Mouse (Mus musculus): ENCODE data around the gene D13Ertd608e.
"Not testable (repeated sequence)": the region's sequence is repeated elsewhere in the genome, so short reads cannot be mapped to it uniquely, and the experiment has no call there.

The D13Ertd608e gene

GRCm38 (mm10) chr13:119835320-119836056 is at the start of gene D13Ertd608e:
Gene D13Ertd608e, plus strand, starts transcription at chr13:119836006.
- DNase-seq (ENCODE audit: low read depth in 2 of 2, low spot score in 2 of 2): peak; percentile 4 to 37

- peak; percentile 9 to 23 for DNase-seq (ENCODE audit: low read depth in 2 of 2, low spot score in 2 of 2)
Measured at GRCm38 (mm10) chr13:119789851-119790717, 45.7 kb upstream of the D13Ertd608e start.

- DNase-seq (ENCODE audit: low read depth in 2 of 2, low spot score in 2 of 2): peak; percentile 85 to 86
Measured at GRCm38 (mm10) chr13:119790761-119791579, 44.8 kb upstream of the D13Ertd608e start, which contains the start of gene Zfp131. Gene Zfp131, minus strand, starts transcription at chr13:119790889.

- peak in 1 of 2 experiments; percentile 3 for DNase-seq (ENCODE audit: low read depth in 2 of 2, low spot score in 2 of 2)
Measured at GRCm38 (mm10) chr13:119791580-119792135, 44.1 kb upstream of the D13Ertd608e start.

DNA sequence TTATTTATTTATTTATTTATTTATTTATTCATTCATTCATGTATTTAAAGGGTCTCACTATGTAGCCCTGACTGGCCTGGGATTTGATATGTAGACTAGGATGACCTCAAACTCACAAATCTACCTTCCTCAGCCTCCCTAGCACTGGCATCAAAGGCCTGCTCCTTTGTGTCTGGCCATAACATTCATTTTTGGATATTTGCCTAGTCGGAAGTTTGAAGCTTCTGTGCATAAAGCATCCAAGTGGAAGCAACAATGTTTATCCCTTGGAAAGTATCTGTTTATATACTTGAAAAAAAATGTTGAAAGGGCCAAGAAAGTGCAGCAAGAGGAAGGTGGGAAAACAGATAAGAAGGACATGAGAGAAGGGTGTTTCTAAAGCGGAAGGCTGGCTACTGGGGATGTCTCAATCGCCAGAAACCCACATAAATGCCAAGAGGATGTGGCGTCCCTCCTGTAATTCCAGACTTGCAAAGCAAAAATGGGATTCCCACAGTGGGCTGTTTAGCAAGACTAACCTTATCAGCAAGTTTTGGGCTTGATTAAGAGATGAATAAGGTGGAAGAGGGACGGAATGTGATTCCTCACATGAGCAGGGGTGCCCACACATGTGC is 42.9 kb upstream of the D13Ertd608e start:
- DNase-seq (ENCODE audit: low read depth in 2 of 2, low spot score in 2 of 2): no peak

DNA sequence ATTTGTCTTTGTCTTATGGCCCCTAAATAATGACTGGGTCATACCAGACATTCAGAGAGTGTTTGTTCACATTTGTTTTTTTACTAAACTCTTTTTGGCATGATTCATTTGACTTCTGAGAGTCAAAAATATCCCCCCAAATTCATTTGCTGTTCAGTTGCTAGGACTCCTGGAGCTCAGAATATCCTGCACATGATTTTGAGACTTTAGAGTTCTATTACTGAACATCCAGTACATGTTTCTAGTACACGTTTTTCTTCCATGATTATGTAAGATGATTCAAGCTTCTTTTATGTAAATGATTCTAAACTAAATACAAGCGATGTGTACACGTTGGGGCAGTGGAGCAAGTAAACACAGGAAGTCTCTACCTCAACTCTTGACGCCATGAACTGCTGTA is 38.1 kb upstream of the D13Ertd608e start:
- DNase-seq (ENCODE audit: low read depth in 2 of 2, low spot score in 2 of 2): no peak

DNA sequence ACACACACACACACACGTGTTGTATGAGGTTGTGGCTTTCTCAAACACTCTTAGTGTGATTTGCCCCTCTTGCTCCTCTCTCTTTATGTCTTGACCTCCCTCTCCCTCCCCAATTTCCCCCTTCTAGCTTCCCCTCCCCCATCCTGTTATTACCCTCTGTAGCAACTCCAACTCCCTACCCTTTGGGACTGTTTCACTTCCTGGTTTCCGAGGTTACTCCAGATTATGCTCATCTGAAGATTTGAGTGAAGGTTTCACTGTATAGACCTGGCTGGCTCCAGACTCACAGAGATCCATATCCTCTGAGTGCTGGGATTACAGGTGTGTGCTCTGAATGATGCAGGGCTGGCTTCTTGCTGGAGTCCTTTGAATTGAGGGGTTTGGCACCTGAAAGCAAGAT is 26.9 kb upstream of the D13Ertd608e start:
- no peak for DNase-seq (ENCODE audit: low read depth in 2 of 2, low spot score in 2 of 2)

GRCm38 (mm10) chr13:119810031-119810430 is 25.8 kb upstream of the D13Ertd608e start:
- no peak for DNase-seq (ENCODE audit: low read depth in 2 of 2, low spot score in 2 of 2)

GRCm38 (mm10) chr13:119816798-119817197 is 19.0 kb upstream of the D13Ertd608e start:
- no peak for DNase-seq (ENCODE audit: low read depth in 2 of 2, low spot score in 2 of 2)

DNA sequence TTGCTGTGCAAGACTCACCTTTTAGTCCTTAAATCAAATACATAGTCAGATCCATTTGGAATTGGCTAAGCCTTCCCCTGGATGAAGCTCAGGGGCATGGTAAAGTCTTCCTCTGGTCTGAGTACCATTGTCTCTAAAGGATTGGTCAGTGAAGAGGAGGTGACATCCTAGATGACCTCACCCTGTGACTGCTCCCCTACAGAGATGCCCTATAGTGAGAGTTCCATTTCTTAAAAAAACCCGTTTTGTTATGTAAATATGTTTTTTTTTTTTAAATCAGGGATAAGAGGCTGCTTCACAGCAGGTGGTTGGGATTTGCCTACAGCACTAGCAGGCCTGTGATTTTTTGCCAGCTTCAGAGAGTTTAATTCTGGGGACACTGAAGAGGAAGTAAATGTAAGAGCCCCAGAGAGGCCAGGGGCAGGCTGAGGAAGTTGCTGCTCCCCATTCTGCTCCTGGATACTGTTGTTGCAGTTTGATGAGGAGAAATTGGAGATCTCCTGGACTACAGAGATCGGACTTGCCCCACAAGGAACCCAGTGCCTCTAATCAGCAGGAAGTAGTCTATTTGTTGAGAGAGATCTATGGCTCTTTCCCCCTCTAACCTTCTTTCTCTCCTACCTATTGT is 18.1 kb upstream of the D13Ertd608e start:
- DNase-seq (ENCODE audit: low read depth in 2 of 2, low spot score in 2 of 2): no peak

- DNase-seq (ENCODE audit: low read depth in 2 of 2, low spot score in 2 of 2): not testable (repeated sequence)
Measured at GRCm38 (mm10) chr13:119830116-119830515, 5.7 kb upstream of the D13Ertd608e start, which contains the start of gene AF067063. Gene AF067063, minus strand, starts transcription at chr13:119830216.

GRCm38 (mm10) chr13:119836324-119836811 is 562 bp downstream of the D13Ertd608e start:
- not testable (repeated sequence) for DNase-seq (ENCODE audit: low read depth in 2 of 2, low spot score in 2 of 2)

DNA sequence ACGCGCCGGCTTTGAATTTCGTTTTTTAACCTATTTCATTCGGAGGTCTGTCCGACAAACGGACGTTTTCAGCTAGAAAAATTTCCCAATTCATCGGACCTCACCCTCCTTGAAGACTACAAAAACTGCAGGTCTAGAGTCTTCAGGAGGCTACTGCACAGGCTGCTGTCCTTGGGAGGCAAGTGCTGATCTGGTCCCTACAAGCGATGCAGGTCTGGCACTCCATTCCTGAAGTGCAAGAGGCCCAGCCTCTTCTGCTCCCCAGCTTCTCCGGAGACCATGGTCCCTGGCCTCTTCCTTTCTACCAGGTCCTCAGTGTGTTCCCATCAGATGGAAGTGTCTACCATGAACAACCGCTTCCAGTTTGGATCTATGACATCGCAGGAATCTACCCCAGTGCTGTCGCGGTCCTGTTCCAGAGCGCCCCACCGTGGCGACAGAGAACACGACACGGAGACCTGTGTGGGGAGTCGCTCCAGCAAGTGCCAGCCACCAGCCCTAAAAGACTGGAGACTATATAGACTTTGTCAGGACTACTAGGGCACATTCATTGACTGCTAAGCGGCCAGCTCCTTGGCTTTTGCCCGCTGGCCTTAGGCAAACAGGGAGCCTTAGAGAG is 2.0 kb downstream of the D13Ertd608e start:
- DNase-seq (ENCODE audit: low read depth in 2 of 2, low spot score in 2 of 2): peak; percentile 6 to 35

DNA sequence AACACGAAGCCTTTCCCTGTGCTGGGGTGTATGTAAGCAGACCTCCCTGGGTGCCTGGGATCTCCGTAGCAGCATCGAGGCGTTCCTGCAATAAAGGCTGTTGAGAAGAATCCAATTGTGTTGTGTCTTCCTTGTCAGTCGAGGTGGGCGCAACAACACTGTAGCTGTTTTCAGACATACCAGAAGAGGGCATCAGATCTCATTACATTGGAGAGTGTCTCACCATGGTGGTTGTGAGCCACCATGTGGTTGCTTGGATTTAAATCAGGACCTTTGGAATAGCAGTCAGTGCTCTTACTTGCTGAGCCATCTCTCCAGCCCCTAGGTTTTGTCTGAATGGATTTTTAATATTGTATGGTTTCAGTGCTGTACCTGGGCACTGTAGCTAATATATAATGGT is 4.2 kb downstream of the D13Ertd608e start:
- DNase-seq (ENCODE audit: low read depth in 2 of 2, low spot score in 2 of 2): not testable (repeated sequence)

DNA sequence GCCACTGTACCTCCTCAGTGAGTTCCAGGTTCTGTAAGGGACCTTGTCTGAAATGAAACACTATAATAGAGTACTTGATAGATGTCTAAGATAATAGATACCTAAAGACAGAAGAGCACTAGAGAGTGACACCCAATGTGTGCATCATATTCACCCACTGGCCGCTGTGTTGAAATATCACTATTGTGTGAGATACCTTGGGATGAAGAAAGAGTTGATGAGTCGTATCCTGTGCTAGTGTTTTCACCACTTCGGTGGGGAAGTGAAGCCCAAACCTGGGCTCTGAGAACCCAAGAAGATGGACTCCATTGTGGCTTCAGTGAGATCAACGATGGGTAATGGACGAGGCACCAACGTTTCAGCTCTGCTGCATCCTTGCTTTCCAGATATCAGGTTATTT is 26.6 kb downstream of the D13Ertd608e start:
- not testable (repeated sequence) for DNase-seq (ENCODE audit: low read depth in 2 of 2, low spot score in 2 of 2)

DNA sequence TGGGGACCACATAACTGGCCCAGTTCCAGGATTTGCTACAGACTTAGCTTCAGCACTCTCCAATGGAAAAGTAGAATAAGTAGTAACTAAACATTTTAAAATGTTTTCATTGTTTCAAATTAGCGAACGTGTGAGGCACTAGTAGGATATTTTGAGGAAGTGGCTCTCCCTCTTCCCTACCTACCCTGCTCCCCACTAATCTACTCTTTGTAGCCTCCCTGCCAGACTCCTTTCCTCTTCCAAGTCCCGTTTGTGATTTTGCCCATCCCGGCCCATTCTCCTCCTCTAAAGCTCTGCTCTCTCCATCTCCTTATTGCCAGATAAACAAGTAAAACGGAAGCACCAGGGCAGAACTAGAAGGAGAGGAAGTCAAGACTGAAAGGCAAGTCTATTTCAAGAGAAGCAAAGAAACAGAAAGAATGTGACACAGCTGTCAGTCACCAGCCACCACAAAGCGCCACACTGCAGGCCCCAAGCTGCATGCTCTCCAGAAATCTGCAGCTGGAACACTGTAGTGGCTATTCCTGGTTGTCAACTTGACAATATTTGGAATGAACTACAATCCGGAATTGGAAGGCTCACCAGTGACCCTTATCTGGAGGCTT is 28.7 kb downstream of the D13Ertd608e start:
- DNase-seq (ENCODE audit: low read depth in 2 of 2, low spot score in 2 of 2): not testable (repeated sequence)

DNA sequence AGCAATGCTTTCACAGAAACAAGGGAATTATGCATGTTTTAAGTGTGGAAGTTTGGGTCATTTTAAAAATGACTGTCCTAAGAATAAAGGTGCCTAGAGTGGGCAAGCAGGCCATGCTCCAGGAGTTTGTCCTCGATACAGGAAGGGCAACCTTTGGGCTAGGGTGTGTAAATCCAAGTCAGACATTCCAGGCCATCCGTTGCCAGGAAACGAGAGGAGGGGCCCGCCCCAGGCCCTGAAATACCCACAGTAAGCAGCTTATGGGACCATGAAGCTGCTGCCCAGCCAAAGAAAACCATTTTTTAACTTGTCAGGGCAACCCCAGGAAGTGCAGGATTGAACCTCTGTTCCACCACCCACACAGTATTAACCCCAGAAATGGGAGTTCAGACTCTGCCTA is 51.1 kb downstream of the D13Ertd608e start:
- DNase-seq (ENCODE audit: low read depth in 2 of 2, low spot score in 2 of 2): not testable (repeated sequence)

DNA sequence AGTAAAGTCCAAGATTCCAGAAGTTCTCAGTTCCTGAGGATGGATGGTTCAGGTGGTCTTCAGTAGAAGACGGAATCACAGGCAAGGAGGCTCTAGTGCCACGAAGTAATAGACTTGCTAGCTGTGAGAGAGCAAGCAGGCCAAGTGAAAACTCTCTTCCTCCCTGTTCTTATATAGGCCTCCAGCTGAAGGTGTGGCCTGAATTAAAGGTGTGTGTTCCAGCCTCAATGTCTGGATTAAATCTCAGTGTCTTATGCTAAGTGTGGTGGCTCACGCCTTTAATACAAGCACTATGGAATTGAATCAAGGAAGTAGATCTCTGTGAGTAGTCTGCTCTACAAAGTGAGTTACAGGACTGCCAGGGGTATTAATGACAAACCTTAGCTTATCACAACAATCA is 58.9 kb downstream of the D13Ertd608e start, which contains the start of gene Tcstv1:
Gene Tcstv1, minus strand, starts transcription at position 101 of the 400 bp plus-strand sequence.
- not testable (repeated sequence) for DNase-seq (ENCODE audit: low read depth in 2 of 2, low spot score in 2 of 2)

Measured in CD8-positive naive resting alpha-beta T cell, adult 2 months (primary cell).